Mouse (Mus musculus) large intestine, adult 2 months (tissue): ENCODE results near the gene Cnpy4. TPM values are rescaled to one million over a fixed set of nuclear protein-coding genes. Genes with fewer than 3 reads are reported as not detected.

Experiments
- DNase-seq: peaks from one replicate; pipeline ENCODE4 v3.0.0-alpha.2; 2012; ENCODE audit warnings: low read depth, low spot score
- WGBS: fragments of 180-500 bp; shearing (Covaris S2); methylation state at CpG from one replicate; pipeline ENCODE4 v1.1.7; 2018; 5-methylcytosine and 5-hydroxymethylcytosine counted together
- polyA plus RNA-seq: library from polyadenylated mRNA; depleted of rRNA; stranded (reverse); fragments of >200 nt; gene quantifications from 2 replicates; pipeline ENCODE4 v1.2.3, GENCODE M21; 2012; rRNA removed

Cnpy4 gene
- polyA plus RNA-seq = 4.0 and 4.2 TPM in 2 replicates

DNA sequence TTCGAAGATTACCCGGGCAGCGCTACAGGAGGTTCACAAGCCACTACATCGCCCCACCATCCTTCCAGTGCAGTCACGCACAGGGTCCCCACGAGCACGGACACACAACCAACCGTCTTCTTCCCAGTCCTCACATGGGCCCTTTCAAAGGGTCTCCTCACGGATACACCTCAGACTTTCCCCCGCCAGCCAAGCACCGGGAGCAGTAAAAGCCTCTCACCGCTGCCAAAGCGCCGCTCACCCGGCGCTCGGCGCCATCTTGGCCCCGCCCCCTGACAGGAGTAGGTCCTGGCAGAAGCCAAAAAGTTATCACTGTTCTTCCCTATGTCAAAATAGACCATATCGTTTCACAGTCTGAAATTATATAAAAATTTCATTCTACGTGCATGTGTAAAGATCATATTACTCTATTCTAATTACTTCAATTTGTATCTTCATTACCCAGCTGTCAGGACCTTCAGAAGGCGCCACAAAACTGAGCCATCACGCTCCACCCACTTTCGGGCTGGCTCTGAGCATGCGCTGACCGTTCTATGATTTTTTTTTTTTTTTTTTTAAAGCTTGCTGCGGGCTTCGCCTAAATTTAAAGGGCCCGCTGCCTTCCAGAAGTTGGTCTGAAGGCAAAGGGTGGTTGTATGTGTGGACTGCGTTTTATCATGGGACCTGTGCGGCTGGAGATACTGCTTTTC, at the start of gene Cnpy4, which contains the start of gene Taf6:
Gene Cnpy4 (plus strand): TSS at position 536 of the 689 bp plus-strand sequence.
Gene Taf6 (minus strand): TSS at position 502 of the 689 bp plus-strand sequence.
- peak; percentile 64 for DNase-seq
- WGBS = under 1% methylated on average over 31 of the region's 31 CpGs

DNA sequence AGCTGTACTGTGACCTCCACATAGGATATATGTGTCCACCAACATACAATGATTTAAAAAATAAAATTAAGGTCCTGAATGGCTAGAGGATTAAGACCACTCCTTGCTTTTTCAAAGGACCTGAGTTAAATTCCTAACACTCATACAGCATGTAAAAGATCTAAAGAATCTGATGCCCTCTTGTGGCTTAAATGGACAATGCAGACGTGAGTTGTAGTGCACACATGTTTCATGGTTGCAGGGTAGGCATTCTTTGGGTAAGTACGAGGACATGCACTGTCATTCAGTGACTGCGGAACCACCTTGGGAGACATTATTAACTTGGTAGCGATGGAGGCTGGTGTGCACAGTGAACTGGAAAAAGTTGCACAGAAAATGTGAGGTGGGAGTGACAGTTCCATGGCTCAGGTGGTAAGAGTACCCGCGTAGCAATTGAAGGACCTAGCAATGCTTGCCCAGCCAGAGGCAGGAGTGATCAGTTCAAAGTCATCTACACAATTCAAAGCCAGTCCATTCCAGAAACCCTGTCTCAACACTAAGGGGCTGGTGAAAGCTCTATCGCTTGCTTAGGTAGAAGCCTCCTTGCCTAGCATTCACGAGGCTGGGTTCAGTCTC, 49.2 kb upstream of the Cnpy4 start:
- no peak for DNase-seq
- 49% methylated on average over 8 of the region's 8 CpGs for WGBS

DNA sequence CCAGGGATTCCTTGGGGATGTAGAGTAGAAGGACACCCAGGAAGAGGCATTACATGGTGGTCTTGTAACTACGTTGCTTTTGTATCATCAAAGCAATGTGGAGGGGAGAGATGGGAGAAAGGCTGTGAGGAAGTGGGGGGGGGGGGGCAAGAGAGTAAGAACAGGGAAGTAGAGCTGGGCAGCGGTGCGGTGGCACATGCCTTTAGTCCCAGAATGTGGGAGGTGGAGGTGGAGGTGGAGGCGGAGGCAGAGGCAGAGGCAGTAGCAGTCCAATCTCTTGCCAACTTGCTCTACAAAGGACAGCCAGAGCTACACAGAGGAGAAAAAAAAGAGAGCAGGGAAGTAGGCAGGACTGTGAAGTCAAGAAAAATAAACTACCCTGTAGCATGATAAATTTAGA, 48.7 kb upstream of the Cnpy4 start:
- DNase-seq = no peak
- WGBS = 64% methylated on average over 4 of the region's 4 CpGs

DNA sequence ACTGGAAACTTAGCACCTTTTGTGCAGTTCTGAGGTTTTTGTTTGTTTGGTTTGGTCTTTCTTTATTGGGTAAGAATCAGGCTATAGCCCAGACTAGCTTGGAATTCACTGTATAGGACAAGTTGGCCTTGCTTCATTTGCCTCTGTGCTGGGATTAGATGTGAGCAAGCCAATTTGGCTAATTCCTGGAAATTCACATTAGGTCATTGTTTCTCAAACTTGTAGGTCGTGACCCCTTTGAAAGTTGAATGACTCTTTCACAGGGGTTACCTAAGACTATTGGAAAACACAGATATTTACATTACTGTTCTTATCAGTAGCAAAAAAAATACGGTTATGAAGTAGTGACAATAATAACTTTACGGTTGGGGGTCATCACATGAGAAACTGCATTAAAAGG, 32.9 kb upstream of the Cnpy4 start:
- WGBS = 44% methylated on average over 3 of the region's 3 CpGs
- DNase-seq = no peak

DNA sequence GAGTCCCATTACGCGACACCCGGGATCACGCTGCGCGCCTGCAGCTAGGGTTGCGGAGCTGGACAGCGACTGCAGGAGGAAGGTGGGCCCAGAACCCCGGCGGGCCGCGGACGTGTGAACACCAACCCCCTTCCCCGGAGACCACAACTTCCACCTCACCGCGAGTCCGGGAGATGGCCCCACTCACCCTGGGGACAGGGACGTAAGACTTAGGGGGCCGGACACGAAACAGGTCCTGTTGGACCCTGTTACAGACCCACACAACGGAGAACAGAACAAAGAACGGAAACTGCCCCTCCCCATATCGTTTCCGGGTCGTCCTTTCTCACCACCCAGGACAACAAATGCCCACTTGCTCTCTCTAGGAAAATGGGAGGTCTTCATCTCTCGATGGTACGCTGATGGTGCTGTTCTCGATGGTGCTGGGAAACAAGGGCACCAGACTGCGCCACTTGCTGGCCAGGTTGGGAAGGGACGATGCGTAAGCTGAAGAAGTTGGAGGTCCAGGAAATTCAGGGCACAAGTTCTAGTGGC, 31.8 kb upstream of the Cnpy4 start, which contains the start of gene Zfp113:
Gene Zfp113 (minus strand): TSS at position 302 of the 534 bp plus-strand sequence.
- WGBS = under 1% methylated on average over 31 of the region's 31 CpGs
- DNase-seq = peak; percentile 93

DNA sequence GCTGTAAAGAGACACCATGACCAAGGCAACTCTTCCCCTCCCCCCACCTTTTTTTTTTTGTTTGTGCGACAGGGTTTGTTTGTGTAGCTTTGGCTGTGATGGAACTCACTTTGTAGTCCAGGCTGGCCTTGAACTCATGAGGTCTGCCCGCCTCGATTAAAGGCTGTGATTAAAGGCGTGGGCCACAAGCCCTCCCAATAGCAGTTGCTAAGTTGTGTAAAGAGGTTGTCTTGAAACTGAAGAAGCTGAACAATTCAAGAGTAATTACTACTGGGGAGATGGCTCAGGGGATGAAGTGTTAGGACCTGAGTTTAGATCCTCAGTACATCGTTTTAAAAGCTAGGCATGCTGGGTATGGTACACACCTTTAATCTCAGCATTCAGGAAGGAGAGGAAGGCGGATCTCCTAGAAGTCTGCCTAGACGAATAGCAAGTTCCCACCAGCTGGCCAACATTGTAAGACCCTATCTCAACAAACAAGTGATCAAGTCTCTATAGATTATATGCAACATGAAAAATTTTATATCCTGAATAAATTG, 27.0 kb upstream of the Cnpy4 start:
- WGBS = 53% methylated on average over 7 of the region's 7 CpGs
- no peak for DNase-seq

DNA sequence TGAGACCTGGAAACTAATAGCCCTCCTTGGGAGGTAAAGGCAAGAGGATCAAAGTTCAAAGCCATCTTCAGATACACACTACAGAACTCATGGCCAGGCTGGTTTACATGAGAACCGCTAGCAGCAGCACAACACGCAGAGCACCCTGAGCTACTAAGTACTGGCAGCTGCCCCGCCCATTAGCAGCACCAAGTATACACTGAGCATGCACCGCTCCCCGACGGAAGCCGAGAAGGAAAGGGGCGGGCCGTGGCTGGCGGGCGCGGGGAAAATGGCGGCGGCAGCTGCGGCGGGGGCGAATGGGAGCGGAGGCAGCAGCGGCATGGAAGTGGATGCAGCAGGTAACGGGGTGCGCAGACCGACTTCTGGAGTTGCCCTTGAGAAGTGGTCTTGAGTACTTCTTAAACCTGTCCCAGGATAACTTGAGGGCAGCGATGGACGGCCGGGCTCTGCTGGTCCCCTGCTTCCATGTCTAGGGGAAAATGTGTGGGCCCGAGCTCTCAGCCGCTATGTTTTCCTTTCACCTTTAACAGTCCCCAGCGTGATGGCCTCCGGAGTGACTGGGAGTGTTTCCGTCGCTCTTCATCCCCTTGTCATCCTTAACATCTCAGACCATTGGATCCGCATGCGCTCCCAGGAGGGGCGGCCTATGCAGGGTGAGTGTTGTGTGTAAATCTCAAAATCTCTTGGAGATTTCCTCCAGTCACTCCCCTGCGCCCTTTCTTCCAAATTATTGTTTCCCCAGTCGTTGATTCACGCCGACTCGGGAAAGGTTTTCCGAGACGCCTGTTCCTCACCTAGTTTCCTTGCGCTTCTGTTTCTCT, 26.2 kb upstream of the Cnpy4 start, which contains the start of gene Cops6:
Gene Cops6 (plus strand): TSS at position 230 of the 824 bp plus-strand sequence.
- peak; percentile 73 for DNase-seq

DNA sequence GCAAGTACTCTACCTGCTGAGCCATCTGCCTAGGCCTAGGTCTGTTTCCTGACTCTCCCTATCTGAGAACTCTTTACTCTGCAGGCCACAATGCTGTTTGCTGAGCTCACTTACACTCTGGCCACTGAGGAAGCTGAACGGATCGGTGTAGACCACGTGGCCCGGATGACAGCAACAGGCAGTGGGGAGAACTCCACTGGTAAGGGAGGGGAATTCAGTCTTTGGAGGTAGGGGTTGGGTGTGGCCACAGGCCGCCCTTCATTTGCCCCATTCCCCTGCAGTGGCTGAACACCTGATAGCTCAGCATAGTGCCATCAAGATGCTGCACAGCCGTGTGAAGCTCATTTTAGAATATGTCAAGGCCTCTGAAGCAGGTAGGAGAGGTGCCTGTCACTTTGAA, 24.2 kb upstream of the Cnpy4 start:
- WGBS = 59% methylated on average over 6 of the region's 6 CpGs
- DNase-seq = no peak

More for the DNA sequence above, 26.2 kb upstream of the Cnpy4 start, which contains the start of gene Cops6:
- under 1% methylated on average over 42 of the region's 42 CpGs for WGBS

DNA sequence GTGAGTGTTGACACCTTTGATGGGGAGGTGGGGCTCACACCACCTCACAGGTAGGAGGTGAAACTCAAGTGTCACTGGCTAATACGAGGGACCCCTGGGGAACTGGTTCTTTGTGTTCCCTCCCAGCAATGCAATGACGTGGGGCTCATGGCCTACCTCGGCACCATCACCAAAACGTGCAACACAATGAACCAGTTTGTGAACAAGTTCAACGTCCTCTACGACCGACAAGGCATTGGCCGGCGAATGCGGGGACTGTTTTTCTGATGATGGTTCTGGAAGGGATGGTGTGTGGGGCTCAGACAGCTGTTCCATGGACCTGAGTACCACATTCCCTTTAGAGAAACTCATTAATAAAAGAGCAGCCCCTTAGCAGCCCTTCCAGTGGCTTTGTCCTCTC, 23.7 kb upstream of the Cnpy4 start:
- DNase-seq = no peak
- 65% methylated on average over 10 of the region's 10 CpGs for WGBS

DNA sequence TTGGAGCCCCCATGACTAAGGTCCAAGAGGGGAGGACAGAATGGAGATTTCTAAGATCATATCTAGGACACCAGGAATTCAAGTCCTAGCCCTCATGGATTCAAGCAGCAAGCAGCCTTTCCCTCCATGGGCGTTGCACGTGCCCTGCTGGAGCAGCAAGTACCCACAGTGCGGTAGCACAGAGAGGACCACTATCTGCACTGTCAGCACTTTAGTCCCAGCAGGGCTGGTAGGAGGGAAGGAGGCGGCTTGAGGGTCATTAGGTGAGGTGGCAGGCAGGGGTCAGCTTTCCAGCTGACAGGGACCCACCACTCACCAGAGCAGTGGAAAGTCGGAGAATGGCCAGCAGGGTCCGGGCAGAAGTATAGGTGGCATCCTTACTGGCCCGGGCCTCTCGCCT, 21.7 kb upstream of the Cnpy4 start:
- no peak for DNase-seq
- WGBS = 87% methylated on average over 8 of the region's 8 CpGs

DNA sequence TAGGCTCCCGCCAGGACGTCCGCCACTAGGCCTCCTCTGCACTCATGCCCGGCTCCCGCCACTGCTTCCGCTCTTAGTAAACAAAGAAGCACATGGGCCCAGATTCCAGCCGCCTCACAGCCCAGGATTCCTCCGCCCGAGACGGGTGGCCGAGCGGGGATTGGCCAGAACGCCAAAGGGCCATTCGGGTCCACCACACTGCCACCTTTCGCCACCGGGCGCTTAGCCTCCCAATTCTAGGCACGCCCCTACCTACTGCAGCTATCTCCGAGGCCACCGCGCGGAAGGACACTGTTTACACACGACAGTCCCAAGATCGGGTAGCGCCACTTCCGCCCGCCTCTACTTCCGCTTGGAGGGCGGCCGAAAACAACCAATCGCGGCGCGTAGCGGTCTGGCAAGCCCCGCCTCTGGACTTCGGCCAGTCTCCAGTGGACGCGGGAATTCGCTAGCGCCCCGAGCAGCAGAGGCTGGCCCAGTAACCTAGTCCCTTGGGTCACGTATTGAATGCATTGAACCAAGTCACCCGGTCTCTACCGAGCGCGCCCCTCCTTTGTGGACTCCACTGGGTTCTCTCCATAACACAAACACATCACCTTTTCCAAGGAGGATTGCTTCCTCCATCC, 16.2 kb upstream of the Cnpy4 start:
- peak; percentile 88 for DNase-seq

DNA sequence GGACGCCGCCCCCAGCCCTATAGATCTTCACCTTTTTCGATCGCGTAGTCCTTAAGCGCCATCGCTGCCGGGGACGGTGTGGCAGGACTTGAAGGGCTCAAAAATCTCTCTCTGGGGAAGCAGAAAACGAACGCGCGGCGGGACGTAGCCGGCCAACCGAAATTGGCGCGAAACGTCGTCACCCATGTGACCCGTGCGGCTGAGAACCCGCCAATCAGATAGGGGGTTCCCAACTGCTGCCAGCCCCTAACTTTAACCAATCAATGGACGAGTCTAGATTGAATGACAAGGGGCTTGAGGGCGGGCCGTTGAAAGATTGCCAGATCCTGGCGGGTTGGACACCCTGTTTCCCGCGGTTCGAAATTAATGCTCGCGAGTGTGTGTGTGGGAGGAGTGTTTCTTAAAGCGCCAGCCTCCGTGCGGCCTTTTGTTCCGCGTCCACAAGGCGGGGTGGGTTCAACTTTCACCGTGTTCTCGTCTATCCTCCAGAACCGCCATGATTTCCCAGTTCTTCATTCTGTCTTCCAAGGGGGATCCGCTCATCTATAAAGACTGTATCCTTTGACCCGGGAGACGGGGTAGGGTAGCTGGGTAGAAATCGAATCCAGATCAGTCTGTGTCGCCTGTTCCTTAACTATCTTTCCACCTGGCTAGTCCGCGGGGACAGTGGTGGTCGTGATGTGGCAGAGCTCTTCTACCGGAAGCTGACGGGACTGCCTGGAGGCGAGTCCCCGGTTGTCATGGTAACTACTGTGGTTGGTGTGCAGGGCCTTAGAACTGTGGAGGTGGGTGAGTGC, 15.4 kb upstream of the Cnpy4 start, which contains the start of the genes Ap4m1 and Mcm7:
Gene Ap4m1 (plus strand): TSS at position 308 of the 797 bp plus-strand sequence.
Gene Mcm7 (minus strand): TSS at position 728 of the 797 bp plus-strand sequence.
- peak; percentile 98 for DNase-seq
- WGBS = under 1% methylated on average over 54 of the region's 54 CpGs

More for the DNA sequence above, 16.2 kb upstream of the Cnpy4 start:
- WGBS = under 1% methylated on average over 47 of the region's 47 CpGs

DNA sequence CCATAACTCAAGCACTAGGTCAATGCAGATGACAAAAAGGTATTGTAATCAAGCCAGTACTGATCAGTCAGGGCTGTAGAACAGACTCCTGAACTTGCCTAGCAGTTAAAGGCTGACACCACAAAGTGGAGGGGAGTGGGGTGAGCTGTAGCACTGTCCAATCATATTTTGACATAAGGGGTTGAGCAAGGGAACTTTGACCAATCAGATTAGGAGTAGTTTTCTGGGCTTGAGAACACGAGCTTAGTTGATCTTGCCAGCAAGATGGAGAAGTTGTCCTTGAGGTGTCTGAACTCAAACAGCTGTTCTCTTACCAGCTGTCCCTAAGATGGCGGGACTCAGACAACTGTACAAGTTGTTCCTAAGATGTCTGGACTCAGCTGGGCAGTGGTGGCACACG, 14.1 kb upstream of the Cnpy4 start:
- DNase-seq = no peak
- WGBS = 68% methylated on average over 3 of the region's 3 CpGs

DNA sequence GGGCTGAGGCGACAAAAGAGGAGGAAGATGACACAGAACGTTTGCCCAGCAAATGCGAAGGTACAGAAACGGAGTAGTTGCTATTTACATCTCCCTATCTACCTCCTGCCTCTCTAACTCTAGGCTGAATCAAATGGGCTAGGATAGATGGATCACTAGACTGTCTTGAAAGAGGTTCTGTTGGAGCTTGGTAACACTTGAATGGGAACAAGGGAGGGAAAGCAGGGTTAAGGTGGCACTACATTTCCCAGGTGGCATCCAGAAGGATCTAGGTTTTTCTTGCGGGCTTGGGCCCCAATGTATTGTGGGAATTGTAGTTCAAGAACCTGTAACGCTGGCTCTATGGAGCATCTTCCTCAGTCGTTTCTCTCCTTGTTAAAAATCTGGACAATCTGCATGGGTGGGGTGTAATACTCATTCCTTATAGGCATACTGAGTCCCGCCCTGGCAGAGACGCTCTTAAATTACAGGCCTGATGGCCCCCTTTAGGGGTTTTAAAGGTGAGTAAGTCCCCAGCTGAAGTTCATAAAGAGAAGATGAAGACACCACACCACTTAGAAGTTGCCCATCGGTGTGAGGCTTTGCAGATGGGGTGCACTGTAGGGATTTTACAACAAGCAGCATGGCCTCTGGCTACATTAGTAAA, 499 bp downstream of the Cnpy4 start:
- WGBS = under 1% methylated on average over 10 of the region's 10 CpGs
- peak; percentile 58 for DNase-seq

DNA sequence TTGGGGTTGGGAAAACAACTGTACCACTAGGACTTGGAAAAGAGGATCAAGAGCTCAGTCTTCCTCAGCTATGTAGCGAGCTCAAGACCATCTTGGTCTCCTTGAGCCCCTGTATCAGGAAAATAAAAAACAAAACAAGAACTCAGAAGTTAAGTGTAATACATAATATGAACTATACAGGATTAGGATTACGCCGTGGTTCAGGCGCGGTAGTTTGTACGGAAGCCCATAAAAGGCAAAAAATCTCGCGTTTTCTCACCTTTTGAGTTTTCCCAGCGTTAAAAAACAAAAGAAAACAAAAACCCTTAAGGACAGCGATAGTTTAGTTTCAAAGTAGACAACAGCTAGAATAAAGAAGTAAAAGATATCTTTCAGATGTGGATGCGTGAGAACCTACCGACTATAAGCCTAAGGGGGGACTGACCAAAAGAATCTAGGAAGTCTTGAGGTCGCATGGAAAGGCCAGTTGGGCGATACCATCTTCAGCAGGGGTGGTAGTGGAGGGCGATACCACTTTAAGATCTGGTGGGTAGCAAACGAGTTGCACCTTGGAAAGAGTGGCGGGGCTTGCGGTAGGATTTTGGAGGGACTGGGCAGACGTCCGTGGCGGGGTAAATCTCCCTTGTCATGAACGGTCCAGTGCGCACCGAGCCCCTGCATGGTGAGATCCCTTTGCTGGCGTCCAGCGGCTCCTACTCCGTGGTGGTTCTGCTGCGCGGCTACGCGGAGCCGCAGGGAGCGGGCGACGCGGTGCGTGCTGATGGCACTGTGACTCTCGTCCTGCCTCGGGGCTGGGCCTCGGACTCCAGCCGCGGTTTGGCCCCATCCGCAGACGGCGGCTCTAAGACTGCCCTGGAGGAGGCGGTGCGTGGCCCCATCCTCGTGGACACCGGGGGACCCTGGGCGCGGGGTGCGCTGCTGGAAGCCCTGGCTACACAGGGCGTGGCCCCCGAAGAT, 6.8 kb downstream of the Cnpy4 start, which contains the start of gene Mblac1:
Gene Mblac1 (plus strand): TSS at position 544 of the 957 bp plus-strand sequence.
- WGBS = 3% methylated on average over 54 of the region's 54 CpGs
- peak; percentile 60 for DNase-seq

DNA sequence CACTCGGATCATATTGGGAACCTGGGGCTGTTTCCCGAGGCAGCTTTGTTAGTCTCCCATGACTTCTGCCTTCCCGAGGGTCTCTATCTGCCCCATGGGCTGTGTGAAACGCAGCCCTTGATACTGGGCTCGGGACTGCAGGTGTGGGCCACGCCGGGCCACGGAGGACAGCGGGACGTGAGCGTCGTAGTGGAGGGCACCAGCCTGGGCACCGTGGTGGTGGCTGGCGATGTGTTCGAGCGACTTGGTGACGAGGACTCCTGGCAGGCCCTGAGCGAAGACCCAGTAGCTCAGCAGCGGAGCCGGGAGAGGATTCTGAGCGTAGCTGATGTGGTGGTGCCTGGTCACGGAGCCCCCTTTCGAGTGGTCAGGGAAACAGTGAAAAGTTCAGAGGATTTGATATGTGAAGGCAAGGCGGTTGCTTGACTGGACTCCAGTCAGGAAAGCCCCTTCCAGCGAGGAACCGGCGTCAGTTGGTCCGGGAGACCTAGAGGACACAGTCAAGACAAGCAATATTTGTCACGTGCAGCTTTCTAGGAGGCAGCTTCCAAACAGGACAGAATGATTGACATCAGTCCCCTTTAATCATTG, 7.6 kb downstream of the Cnpy4 start:
- no peak for DNase-seq
- WGBS = 8% methylated on average over 29 of the region's 29 CpGs
